Mouse (Mus musculus): ENCODE data around the gene AI481877.

DNA sequence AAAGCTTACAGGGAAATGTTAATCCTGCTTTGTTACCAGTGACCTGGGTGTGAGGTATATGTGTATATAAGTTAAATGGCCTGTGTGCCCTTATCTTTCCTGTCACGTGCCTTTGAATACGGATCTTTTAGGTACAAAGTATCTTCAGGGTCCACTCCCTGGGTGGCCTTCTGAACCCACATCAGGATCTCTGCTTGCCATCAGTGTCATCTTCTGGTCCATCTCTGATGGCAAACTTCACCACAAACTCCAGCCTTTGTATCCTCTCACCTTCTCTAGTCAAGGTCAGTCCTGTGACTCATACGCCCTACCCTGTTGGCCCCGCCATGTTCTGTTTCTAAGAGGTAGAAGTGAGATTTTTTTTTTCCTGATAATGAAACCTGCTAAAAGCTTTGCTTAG lies 144.0 kb downstream of the AI481877 start, which contains the start of gene Dnajc25:
- no peak for TF ChIP-seq TAL1 (IDR thresholded peaks at IDR 0.05; ENCODE audit: low read length)
- TF ChIP-seq GATA1 (IDR thresholded peaks at IDR 0.05; ENCODE audit: low read length) = no peak
